Mouse (Mus musculus) hematopoietic stem cell, adult 5-6 weeks (primary cell): ENCODE data around the gene Scrn1. TPM values are rescaled to one million over a fixed set of nuclear protein-coding genes. Genes with fewer than 3 reads are reported as not detected.

Experiments used
- ATAC-seq, 2 experiments: fragments of 125-278 bp in 1 of 2; replicated peaks in 1 of 2; 2 replicates each; pipeline ENCODE4 v1.8.0; 2016 to 2017; ENCODE audit warnings: inconsistent platforms in 2 of 2, mild to moderate bottlenecking in 2 of 2, moderate number of reproducible peaks in 2 of 2, low read depth in 1 of 2, moderate TSS enrichment in 1 of 2; ENCODE audit not compliant: low FRiP score in 2 of 2, poor library complexity in 2 of 2, severe bottlenecking in 2 of 2, insufficient read depth in 1 of 2, low TSS enrichment in 1 of 2
- total RNA-seq: library from RNA; stranded (forward); fragments of 172-1452, 232-1000 nt; gene quantifications from 2 replicates; pipeline ENCODE4 v1.2.3, GENCODE M21; 2017

Gene Scrn1
- total RNA-seq, 1 experiment from 2014 or later: 1.0 TPM

GRCm38 (mm10) chr6:54586175-54586574 is 19.9 kb upstream of the Scrn1 start:
- peak; percentile 58 to 59; a peak in 2 of 4 replicates for ATAC-seq

- no peak for ATAC-seq
These were observed 7.1 kb upstream of the Scrn1 start for GRCm38 (mm10) chr6:54573218-54573955.

- no peak for ATAC-seq
These were observed 3.5 kb upstream of the Scrn1 start for GRCm38 (mm10) chr6:54569776-54570175.

- ATAC-seq: 0 out of 4 replicates have a peak, but pooled peaks of 1 of the 2 experiments have one; percentile 14
These were observed 244 bp upstream of the Scrn1 start for GRCm38 (mm10) chr6:54566546-54566919.

GRCm38 (mm10) chr6:54565012-54565411 is 1.3 kb downstream of the Scrn1 start:
- ATAC-seq: no peak

GRCm38 (mm10) chr6:54564506-54564991 is 1.7 kb downstream of the Scrn1 start:
- ATAC-seq: no peak

GRCm38 (mm10) chr6:54563561-54563960 is 2.7 kb downstream of the Scrn1 start:
- ATAC-seq: no peak

GRCm38 (mm10) chr6:54562018-54562809 is 4.1 kb downstream of the Scrn1 start:
- no peak for ATAC-seq

- no peak for ATAC-seq
These were observed 7.8 kb downstream of the Scrn1 start for GRCm38 (mm10) chr6:54558466-54558865.

GRCm38 (mm10) chr6:54557671-54558070 is 8.6 kb downstream of the Scrn1 start:
- ATAC-seq: no peak

- no peak for ATAC-seq
These were observed 10.5 kb downstream of the Scrn1 start for GRCm38 (mm10) chr6:54555816-54556215.

GRCm38 (mm10) chr6:54554341-54555110 is 11.8 kb downstream of the Scrn1 start:
- ATAC-seq: no peak

GRCm38 (mm10) chr6:54553632-54554031 is 12.7 kb downstream of the Scrn1 start:
- ATAC-seq: no peak

- no peak for ATAC-seq
These were observed 13.4 kb downstream of the Scrn1 start for GRCm38 (mm10) chr6:54552721-54553413.

GRCm38 (mm10) chr6:54550801-54551323 is 15.4 kb downstream of the Scrn1 start:
- ATAC-seq: no peak

- ATAC-seq: no peak
These were observed 17.0 kb downstream of the Scrn1 start for GRCm38 (mm10) chr6:54549311-54549710.
